Mouse (Mus musculus) kidney, embryonic 15.5 days (tissue): ENCODE measurements around the gene Cep68. TPM values are rescaled to one million over a fixed set of nuclear protein-coding genes. Genes with fewer than 3 reads are reported as not detected.

ENCODE experiments used
- ATAC-seq: fragments of 200-750 bp; cut with Nextera tagmentation; replicated peaks from 2 replicates; pipeline ENCODE4 v1.8.0; 2017; ENCODE audit warnings: moderate TSS enrichment; ENCODE audit not compliant: low FRiP score
- H3K27ac ChIP-seq: fragments of 300-500 bp; sonication (generic); 2 replicates; pipeline ENCODE4 v1.5.1; 2015; ENCODE audit warnings: mild to moderate bottlenecking, inconsistent platforms
- H3K27me3 ChIP-seq: fragments of 300-500 bp; sonication (generic); 2 replicates; pipeline ENCODE4 v1.6.1; 2015; ENCODE audit warnings: inconsistent platforms
- H3K36me3 ChIP-seq: fragments of 300-500 bp; sonication (generic); 2 replicates; pipeline ENCODE4 v1.6.1; 2015; ENCODE audit warnings: inconsistent platforms
- H3K4me1 ChIP-seq: fragments of 300-500 bp; sonication (generic); 2 replicates; pipeline ENCODE4 v1.6.1; 2015; ENCODE audit warnings: inconsistent platforms
- H3K4me2 ChIP-seq: fragments of 300-500 bp; sonication (generic); 2 replicates; pipeline ENCODE4 v1.6.1; 2015; ENCODE audit warnings: moderate library complexity, mild to moderate bottlenecking, inconsistent platforms
- H3K4me3 ChIP-seq: fragments of 300-500 bp; sonication (generic); replicated peaks from 2 replicates; pipeline ENCODE4 v1.5.1; 2015; ENCODE audit warnings: mild to moderate bottlenecking, inconsistent platforms
- H3K9ac ChIP-seq: fragments of 300-500 bp; sonication (generic); 2 replicates; pipeline ENCODE4 v1.6.1; 2015; ENCODE audit warnings: mild to moderate bottlenecking, inconsistent platforms
- H3K9me3 ChIP-seq: fragments of 300-500 bp; sonication (generic); replicated peaks from 2 replicates; pipeline ENCODE4 v1.6.1; 2016; ENCODE audit warnings: inconsistent platforms
- WGBS: fragments of 180-500 bp; shearing (Covaris S2); methylation state at CpG from one replicate; pipeline ENCODE4 v1.1.7; 2015; ENCODE audit warnings: mixed read lengths; 5-methylcytosine and 5-hydroxymethylcytosine counted together
- polyA plus RNA-seq: library from polyadenylated mRNA; unstranded; fragments of >200 nt; fragmentation: Nextera tagmentation; extraction: Ambion mirVana; gene quantifications from 2 replicates; pipeline ENCODE4 v1.2.1, GENCODE M21; 2015

Gene Cep68
- polyA plus RNA-seq, 1 experiment from 2014 or later, result 38.6 TPM

DNA sequence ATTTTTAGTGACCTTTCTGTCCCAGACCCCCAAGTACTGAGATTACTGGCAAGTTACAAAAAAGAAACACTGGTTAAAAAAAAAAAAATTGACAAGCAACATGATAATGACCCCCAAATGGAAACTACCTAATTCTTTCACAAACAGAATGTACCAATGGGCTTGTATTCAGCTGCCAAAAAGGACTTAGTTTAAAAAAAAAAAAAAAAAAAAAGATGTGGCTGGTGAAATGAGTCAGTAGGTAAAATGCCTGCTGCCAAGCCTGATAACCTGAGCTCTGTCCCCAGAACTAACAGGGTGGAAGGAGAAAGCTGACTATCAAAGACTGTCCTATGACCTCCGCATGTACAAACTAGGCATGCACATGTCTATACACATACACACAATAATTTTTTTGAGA lies 32.0 kb downstream of the Cep68 start:
- Histone ChIP-seq H3K4me2 (no peak overlapping the region), H3K4me3 (no peak overlapping the region), H3K4me1 (peaks cover 7% of the 10 kb centered on the region; the same call in 1 of the 2 replicates), H3K27ac (no peak overlapping the region), H3K9ac (no peak overlapping the region), H3K36me3 (peaks cover 67% of the 10 kb centered on the region), H3K27me3 (no peaks in the 10 kb centered on the region), H3K9me3 (no peaks in the 10 kb centered on the region)
- WGBS, result 100% methylated on average over 1 of the region's 1 CpGs
- no peak for ATAC-seq

DNA sequence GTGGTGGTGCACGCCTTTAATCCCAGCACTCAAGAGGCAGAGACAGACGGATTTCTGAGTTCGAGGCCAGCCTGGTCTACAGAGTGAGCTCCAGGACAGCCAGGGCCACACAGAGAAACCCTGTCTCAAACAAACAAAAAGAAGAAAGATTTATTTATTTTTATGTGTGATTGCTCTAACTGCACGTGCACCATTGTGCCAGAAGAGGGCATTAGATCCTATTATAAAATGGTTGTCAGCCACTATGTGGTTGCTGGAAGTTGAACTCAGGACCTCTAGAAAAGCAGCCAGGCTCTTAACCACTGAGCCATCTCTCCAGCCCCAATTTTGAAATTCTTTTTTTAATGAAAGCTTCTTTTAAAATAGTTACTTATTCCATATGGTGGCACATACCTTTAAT lies 32.8 kb downstream of the Cep68 start:
- Histone ChIP-seq H3K27me3 (no peaks in the 10 kb centered on the region), H3K9ac (no peak overlapping the region), H3K27ac (no peak overlapping the region), H3K4me1 (peaks cover 13% of the 10 kb centered on the region; the same call in 1 of the 2 replicates), H3K4me2 (no peak overlapping the region), H3K9me3 (no peaks in the 10 kb centered on the region), H3K36me3 (peaks cover 62% of the 10 kb centered on the region), H3K4me3 (no peak overlapping the region)
- WGBS, result 84% methylated on average over 4 of the region's 4 CpGs
- ATAC-seq, result no peak

DNA sequence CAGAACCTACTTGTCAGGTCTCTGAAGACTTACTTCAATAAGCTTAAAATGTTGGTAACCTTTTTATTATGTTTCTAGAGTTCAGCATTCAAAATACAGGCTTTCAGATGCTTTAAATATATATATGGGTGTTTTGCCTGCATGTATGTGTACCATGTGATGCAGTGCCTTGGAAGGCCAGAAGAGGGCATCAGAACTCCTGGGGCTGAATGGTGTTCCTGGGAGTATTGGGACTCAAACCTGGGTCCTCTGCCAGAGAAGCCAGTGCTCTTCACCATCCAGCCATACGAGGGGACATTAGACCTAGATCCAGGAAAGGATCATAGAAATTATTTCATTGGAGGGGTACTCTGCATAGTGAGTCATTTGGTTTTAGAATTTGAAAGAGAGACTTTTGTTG lies 34.5 kb downstream of the Cep68 start:
- Histone ChIP-seq H3K4me2 (no peak overlapping the region), H3K4me3 (no peak overlapping the region), H3K9ac (no peak overlapping the region), H3K36me3 (peaks cover 49% of the 10 kb centered on the region), H3K9me3 (no peaks in the 10 kb centered on the region), H3K27me3 (no peaks in the 10 kb centered on the region), H3K4me1 (peaks cover 21% of the 10 kb centered on the region; the same call in 1 of the 2 replicates), H3K27ac (no peak overlapping the region)
- no peak for ATAC-seq
- 100% methylated on average over 1 of the region's 1 CpGs for WGBS

DNA sequence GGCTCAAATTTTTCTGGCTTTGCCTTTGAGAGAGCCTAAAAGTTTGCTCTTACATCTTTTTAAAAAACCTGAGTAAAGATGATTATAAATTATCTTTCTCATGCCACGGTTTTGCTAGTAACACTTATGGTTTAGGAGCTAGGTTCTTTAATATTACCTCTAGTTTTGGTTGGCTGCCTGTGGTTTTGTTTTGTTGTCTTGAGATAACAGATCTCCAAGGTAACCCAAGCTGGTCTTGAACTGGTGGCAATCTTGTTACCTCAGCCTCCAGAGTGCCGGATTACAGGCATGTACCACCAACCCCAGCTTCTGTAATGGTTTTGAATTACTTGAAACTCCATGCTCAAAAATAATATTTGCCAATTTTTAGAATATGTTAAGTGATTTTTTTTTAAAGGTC lies 37.4 kb downstream of the Cep68 start:
- Histone ChIP-seq H3K4me1 (peaks cover 27% of the 10 kb centered on the region), H3K36me3 (peaks cover 27% of the 10 kb centered on the region), H3K9ac (no peak overlapping the region), H3K27me3 (no peaks in the 10 kb centered on the region), H3K27ac (no peak overlapping the region), H3K4me2 (no peak overlapping the region), H3K4me3 (no peak overlapping the region), H3K9me3 (no peaks in the 10 kb centered on the region)
- 65% methylated on average over 2 of the region's 2 CpGs for WGBS
- no peak for ATAC-seq

DNA sequence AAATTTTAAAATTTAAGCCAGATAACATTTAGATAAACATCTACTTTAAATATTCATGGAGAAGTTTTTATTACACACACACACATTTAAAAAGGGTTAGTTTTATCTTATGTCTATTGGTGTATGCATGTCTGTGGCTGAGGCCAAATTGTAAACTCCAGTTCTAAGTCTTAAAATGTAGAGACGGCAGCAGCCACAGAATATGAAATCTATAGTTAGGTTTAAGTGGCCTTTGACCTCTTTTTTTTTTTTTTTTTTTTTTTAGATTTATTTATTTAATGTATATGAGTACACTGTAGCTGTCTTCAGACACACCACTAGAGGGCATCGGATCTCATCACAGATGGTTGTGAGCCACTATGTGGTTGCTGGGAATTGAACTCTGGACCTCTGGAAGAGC lies 41.6 kb downstream of the Cep68 start:
- Histone ChIP-seq H3K9me3 (no peaks in the 10 kb centered on the region), H3K4me1 (peaks cover 56% of the 10 kb centered on the region), H3K4me2 (no peak overlapping the region), H3K27ac (no peak overlapping the region), H3K27me3 (no peaks in the 10 kb centered on the region), H3K4me3 (no peak overlapping the region), H3K9ac (no peak overlapping the region), H3K36me3 (peaks cover 7% of the 10 kb centered on the region)
- ATAC-seq, result no peak
- 75% methylated on average over 2 of the region's 2 CpGs for WGBS

DNA sequence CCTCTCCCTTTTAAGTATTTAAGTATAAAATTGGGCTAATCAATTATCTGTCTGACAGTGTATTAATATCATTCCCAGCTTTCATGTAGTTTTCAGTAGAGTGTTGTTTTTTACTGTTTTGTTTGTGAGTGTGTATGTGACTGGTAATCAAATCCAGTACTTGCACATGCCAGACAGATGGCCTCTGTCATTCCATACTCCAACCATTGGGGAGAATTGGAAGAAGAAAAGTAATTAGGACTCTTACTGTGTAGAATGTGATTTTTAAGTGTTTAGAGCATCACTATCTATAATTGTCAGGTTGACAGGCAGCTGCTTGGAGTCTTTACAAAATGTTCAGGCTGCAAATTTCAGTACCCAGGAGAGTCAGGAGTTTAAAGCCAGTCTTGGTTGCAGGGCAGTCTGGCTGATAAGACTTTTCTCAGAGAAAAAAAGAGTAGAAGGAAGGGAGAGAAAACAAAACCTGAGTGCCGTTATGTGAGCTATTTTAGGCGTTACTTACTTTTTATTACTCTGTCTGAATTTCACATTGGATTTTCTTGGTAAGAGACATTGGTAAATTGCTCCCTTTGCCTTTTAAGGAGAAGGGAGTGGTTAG lies 42.5 kb downstream of the Cep68 start:
- H3K4me3 ChIP-seq, result no peak overlapping the region
- H3K4me1 ChIP-seq, result peaks cover 51% of the 10 kb centered on the region
- no peaks in the 10 kb centered on the region for H3K27me3 ChIP-seq
- no peak overlapping the region for H3K9ac ChIP-seq
- no peak overlapping the region for H3K4me2 ChIP-seq
- WGBS, result 26% methylated on average over 2 of the region's 2 CpGs
- no peak for ATAC-seq
- H3K36me3 ChIP-seq, result peaks cover 7% of the 10 kb centered on the region
- no peaks in the 10 kb centered on the region for H3K9me3 ChIP-seq
- H3K27ac ChIP-seq, result no peak overlapping the region

DNA sequence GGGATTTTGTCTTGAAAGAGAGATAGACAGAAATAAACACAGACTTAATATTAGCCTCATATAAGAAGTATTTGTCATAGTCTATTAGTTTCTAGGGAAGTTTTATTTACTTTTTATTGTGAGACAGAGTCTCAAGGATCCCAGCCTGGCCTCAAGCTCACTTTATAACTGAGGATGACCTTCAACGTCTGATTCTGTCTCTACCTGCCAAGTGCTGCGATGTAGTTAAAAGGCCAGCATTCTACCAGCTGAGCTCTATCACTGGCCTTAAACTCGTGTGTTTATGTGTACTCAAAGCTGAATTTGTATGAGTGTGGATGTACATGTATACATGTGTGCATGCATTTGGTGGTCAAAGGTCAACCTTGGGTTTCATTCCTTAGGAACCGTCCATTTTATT lies 43.7 kb downstream of the Cep68 start:
- Histone ChIP-seq H3K27me3 (no peaks in the 10 kb centered on the region), H3K9me3 (no peaks in the 10 kb centered on the region), H3K4me1 (peaks cover 43% of the 10 kb centered on the region), H3K9ac (no peak overlapping the region), H3K27ac (no peak overlapping the region), H3K36me3 (peaks cover 7% of the 10 kb centered on the region), H3K4me3 (no peak overlapping the region), H3K4me2 (no peak overlapping the region)
- no peak for ATAC-seq
- WGBS, result 74% methylated on average over 4 of the region's 4 CpGs

DNA sequence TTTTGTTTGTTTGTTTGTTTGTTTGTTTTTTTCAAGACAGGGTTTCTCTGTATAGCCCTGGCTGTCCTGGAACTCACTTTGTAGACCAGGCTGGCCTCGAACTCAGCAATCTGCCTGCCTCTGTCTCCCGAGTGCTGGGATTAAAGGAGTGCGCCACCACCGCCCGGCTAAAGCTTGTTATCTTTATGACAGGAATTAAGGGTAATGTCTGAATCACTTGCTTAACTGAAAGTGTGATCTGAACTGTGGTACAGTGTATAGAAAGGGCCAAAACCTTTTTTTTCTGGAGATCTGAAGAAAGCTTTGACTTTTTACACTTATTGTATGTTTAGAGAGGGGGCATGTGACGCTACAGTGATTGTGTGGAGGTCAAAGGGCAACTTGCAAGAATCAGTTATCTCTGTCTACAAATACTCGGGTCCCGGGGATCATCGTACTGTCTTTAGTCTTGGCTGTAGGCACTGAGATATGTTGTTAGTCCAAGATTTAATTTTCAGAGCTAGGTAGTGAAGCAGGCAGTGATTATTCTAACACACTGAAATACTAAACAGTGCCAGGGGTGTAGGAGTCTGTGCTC lies 44.3 kb downstream of the Cep68 start:
- no peak overlapping the region for H3K9ac ChIP-seq
- no peak overlapping the region for H3K4me2 ChIP-seq
- no peak overlapping the region for H3K27ac ChIP-seq
- WGBS, result 64% methylated on average over 9 of the region's 9 CpGs
- no peaks in the 10 kb centered on the region for H3K27me3 ChIP-seq
- peaks cover 42% of the 10 kb centered on the region for H3K4me1 ChIP-seq
- H3K4me3 ChIP-seq, result no peak overlapping the region
- ATAC-seq, result no peak
- H3K9me3 ChIP-seq, result no peaks in the 10 kb centered on the region
- H3K36me3 ChIP-seq, result peaks cover 7% of the 10 kb centered on the region

DNA sequence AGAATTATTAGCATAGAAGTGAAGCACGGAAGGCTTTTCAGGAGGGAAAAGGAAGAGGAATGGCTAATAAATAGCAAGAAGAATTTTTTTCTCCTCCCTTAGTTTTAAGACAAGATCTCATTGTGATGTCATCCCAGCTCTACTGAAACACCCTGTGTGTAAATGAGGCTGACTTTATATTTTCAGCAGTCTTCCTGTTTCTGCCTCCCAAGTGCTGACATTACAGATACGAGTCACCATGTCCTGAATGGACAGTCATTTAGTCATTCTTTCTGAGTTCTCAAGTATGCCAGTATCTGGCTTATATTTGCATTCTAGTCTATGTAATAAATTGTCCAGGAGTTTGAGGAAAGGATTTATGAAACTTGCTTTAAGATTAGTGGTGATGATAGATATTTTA lies 44.9 kb downstream of the Cep68 start:
- no peaks in the 10 kb centered on the region for H3K9me3 ChIP-seq
- no peak for ATAC-seq
- H3K27ac ChIP-seq, result no peak overlapping the region
- H3K9ac ChIP-seq, result no peak overlapping the region
- peaks cover 42% of the 10 kb centered on the region for H3K4me1 ChIP-seq
- peaks cover 4% of the 10 kb centered on the region for H3K36me3 ChIP-seq
- WGBS, result 52% methylated on average over 2 of the region's 2 CpGs
- H3K4me2 ChIP-seq, result peak overlapping the region; percentile 28; the same call in 1 of the 2 replicates
- no peak overlapping the region for H3K4me3 ChIP-seq
- H3K27me3 ChIP-seq, result no peaks in the 10 kb centered on the region

DNA sequence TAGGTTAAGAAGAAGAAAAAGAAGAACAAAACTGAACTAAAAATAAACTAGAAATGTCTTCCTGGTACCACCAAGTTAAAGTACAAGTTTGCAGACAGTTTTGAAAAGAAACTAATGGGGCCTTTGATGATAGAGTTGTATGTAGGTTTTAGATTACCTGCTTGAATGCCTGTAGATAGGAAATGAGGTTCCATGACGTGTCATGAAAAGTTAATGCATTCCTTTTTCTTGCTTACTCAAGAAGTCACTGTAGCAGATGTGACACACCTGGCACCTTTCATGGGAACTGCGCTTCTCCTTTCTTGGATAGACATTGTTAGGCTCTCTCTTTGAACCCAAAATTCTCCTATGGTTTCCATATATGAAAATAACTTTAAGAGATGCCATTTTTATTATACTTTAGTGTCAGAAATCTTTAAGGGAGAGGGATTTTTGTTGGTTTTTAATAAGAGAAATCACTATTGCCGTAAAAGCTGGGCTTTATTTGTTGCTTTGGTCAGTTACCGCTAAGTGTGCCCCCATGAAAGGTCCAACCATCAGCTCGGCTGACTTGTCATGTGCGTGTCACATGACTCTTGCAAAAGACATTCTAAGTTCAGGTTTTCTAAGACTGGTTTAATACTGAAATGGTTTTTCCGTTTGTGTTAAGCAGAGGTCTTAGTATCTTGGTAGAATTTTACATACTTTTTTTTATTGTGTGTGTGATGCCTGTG lies 46.8 kb downstream of the Cep68 start:
- no peak for ATAC-seq
- H3K36me3 ChIP-seq, result no peaks in the 10 kb centered on the region
- H3K4me3 ChIP-seq, result peak overlapping the region; percentile 86
- peak overlapping the region; percentile 73 for H3K4me2 ChIP-seq
- peak overlapping the region; percentile 98; the same call in 1 of the 2 replicates for H3K27ac ChIP-seq
- H3K9me3 ChIP-seq, result no peaks in the 10 kb centered on the region
- no peaks in the 10 kb centered on the region for H3K27me3 ChIP-seq
- H3K9ac ChIP-seq, result peak overlapping the region; percentile 97
- peaks cover 41% of the 10 kb centered on the region for H3K4me1 ChIP-seq
- 35% methylated on average over 7 of the region's 7 CpGs for WGBS

DNA sequence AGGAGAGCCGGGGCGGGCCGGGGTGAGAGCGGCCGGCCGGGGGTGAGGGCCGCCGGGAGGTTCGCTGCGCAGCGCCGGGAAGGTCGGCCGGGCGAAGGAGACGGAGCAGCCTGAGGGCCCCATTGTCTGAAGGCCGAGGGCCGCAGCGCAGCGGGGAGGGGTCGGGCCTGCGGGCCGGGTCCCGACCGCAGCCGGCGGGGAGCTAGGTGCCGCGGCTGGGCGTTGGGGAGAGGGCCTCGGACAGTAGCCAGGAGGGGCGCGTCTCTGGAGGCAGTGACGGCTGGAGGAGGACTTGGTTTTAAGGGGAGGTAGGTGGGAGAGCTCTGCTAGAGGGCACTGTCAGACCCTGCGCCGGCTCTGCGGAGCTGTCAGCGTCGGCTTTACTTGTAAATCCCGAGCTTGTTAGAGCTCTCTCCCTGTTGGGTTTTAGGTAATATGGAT lies 47.5 kb downstream of the Cep68 start:
- H3K9me3 ChIP-seq, result no peaks in the 10 kb centered on the region
- H3K27me3 ChIP-seq, result no peaks in the 10 kb centered on the region
- H3K36me3 ChIP-seq, result no peaks in the 10 kb centered on the region
- peak; percentile 26 for ATAC-seq
- peak overlapping the region; percentile 86 for H3K4me3 ChIP-seq
- H3K9ac ChIP-seq, result peak overlapping the region; percentile 97
- H3K4me1 ChIP-seq, result peaks cover 34% of the 10 kb centered on the region
- WGBS, result under 1% methylated on average over 40 of the region's 40 CpGs
- peak overlapping the region; percentile 98 for H3K27ac ChIP-seq
- peak overlapping the region; percentile 73 for H3K4me2 ChIP-seq
